In the genomic region with DNA sequence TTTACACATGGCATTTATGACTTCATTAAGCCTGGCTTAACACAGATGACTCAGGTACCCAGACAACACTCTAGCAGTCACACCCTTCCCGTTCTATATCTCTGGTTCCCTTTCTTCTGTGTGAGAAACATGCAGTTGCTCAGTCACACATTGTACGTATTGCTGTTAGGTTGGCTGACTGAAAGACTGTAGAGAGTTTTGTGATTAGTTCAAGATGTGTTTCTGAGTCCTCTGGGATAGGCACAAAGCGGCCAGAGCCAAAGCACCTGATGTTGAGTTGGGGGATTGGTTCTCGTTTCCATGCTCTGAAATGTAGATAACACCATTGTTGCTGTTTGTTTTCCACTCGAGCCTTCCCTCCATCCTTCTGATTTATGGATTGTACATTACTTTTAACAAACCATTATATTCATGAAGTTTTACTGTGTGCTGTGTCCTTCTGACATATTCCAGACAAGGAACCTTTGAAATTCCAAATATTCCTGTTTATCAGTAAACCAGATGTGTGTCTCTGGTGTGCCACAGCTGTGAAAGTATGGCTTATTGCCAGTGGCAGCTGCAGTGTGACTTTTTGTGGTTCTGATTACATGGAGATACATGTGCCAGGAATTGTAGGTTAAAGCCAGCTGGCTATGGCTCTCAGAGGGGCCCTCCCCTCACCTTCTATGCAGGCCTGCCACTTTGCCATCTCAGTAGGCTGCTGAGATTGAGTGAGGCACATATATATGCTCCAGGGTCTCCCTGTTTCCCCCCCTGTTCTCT, we compare ENCODE assay signal across 27 mouse cellular contexts. TPM values are rescaled to one million over a fixed set of nuclear protein-coding genes. Genes with fewer than 3 reads are reported as not detected.
DNase-seq lines count a peak whose midpoint lies in the region; ATAC-seq and TF ChIP-seq lines count a peak whose summit lies in the region.
"Had no signal": no experiment of that assay in that cellular context is flagged by ENCODE, and none has a peak within 500 bp of the region (broad histone marks: within the 10 kb centered on the region; RNA-seq: fewer than 3 reads in every experiment).

No protein-coding gene starts in this region.

- ATAC-seq in limb, embryonic 13.5 days (ENCODE audit: low FRiP score, low read depth), result peak; percentile 64
- ATAC-seq: activated CD4-positive, CD25-positive, alpha-beta regulatory T cell, adult 4 months; forebrain, embryonic 15.5 days; Patski had no signal

- no peak overlapping the region for H3K9ac ChIP-seq in limb, embryonic 13.5 days
- H3K9ac ChIP-seq: embryonic facial prominence, embryonic 15.5 days; forebrain, embryonic 15.5 days; heart, embryonic 15.5 days; hindbrain, embryonic 15.5 days had no signal

- no peak overlapping the region; the same call in 1 of the 2 replicates for H3K27ac ChIP-seq in limb, embryonic 13.5 days
- no peak overlapping the region for H3K27ac ChIP-seq in thymus, adult 2 months (ENCODE audit: control insufficient read depth, insufficient read depth, low read length)
- H3K27ac ChIP-seq: embryonic facial prominence, embryonic 15.5 days; forebrain, embryonic 10.5 days; forebrain, embryonic 15.5 days; heart, adult 2 months; heart, embryonic 15.5 days; hindbrain, embryonic 10.5 days; hindbrain, embryonic 15.5 days had no signal

- DNase-seq in heart, adult 11 months, result peak; percentile 84
- DNase-seq in heart, postnatal 25 days (ENCODE audit: low spot score), result no peak
- DNase-seq in 3T3-L1 (ENCODE audit: low read depth, low spot score), result peak; percentile 37
- DNase-seq in MN1 (ENCODE audit: low spot score), result peak; percentile 14
- no peak for DNase-seq in thymus, adult 2 months
- no peak for DNase-seq in spleen, postnatal 4 days (ENCODE audit: low spot score in 2 of 2)
- DNase-seq: adrenal gland, adult 2 months; adrenal gland, postnatal 25 days; cerebellum, adult 18-20 months; cerebellum, adult 9-11 months; cerebellum, postnatal 36 days; gastrocnemius, postnatal 10 days; heart, adult 2 months; heart, postnatal 14 days had no signal

- intact Hi-C loops in heart, postnatal 25 days (cut with DNase I), result no loop called here

- H3K27me3 ChIP-seq in limb, embryonic 13.5 days, result no peaks in the 10 kb centered on the region
- H3K27me3 ChIP-seq in thymus, adult 2 months (ENCODE audit: control insufficient read depth, insufficient read depth, low read length), result no peaks in the 10 kb centered on the region
- H3K27me3 ChIP-seq: embryonic facial prominence, embryonic 15.5 days; forebrain, embryonic 15.5 days; heart, embryonic 15.5 days; hindbrain, embryonic 15.5 days; Patski had no signal

- no peak overlapping the region for H3K4me3 ChIP-seq in limb, embryonic 13.5 days
- H3K4me3 ChIP-seq in thymus, adult 2 months (ENCODE audit: control insufficient read depth, insufficient read depth, low read length), result no peak overlapping the region
- H3K4me3 ChIP-seq: embryonic facial prominence, embryonic 15.5 days; erythroblast, embryonic 14.5 days; forebrain, embryonic 10.5 days; forebrain, embryonic 15.5 days; heart, adult 2 months; heart, embryonic 15.5 days; hindbrain, embryonic 10.5 days; hindbrain, embryonic 15.5 days had no signal

- no peak for TF ChIP-seq POLR2A in thymus, adult 2 months (IDR thresholded peaks at IDR 0.05; ENCODE audit: control insufficient read depth, extremely low read depth, insufficient read depth, low read length, poor library complexity)

- no peak overlapping the region for H3K4me2 ChIP-seq in limb, embryonic 13.5 days (replicated peaks)
- H3K4me2 ChIP-seq: embryonic facial prominence, embryonic 15.5 days; forebrain, embryonic 15.5 days; heart, embryonic 11.5 days; heart, embryonic 15.5 days; hindbrain, embryonic 15.5 days had no signal

- no peak for TF ChIP-seq CTCF in thymus, adult 2 months (IDR thresholded peaks at IDR 0.05; ENCODE audit: borderline replicate concordance, control insufficient read depth, extremely low read depth, insufficient read depth, low read length, poor library complexity)

- 29% methylated on average over 5 of the region's 5 CpGs for WGBS in limb, embryonic 13.5 days
- 93% methylated on average over 5 of the region's 5 CpGs for WGBS in thymus, adult 2 months

- H3K9me3 ChIP-seq in limb, embryonic 13.5 days, result no peaks in the 10 kb centered on the region
- H3K9me3 ChIP-seq: embryonic facial prominence, embryonic 15.5 days; forebrain, embryonic 10.5 days; forebrain, embryonic 15.5 days; heart, embryonic 15.5 days; hindbrain, embryonic 10.5 days; hindbrain, embryonic 15.5 days had no signal

- H3K36me3 ChIP-seq in limb, embryonic 13.5 days, result peaks cover 44% of the 10 kb centered on the region
- H3K36me3 ChIP-seq in thymus, adult 2 months (ENCODE audit: control insufficient read depth, insufficient read depth, low read length), result peaks cover 8% of the 10 kb centered on the region

- H3K4me1 ChIP-seq in limb, embryonic 13.5 days, result peaks cover 12% of the 10 kb centered on the region; the same call in 1 of the 2 replicates
- no peaks in the 10 kb centered on the region for H3K4me1 ChIP-seq in thymus, adult 2 months (replicated peaks; ENCODE audit: control insufficient read depth, insufficient read depth, low read length)
- H3K4me1 ChIP-seq: embryonic facial prominence, embryonic 15.5 days; forebrain, embryonic 10.5 days; forebrain, embryonic 15.5 days; hindbrain, embryonic 10.5 days; hindbrain, embryonic 15.5 days had no signal

RNA-seq across cellular contexts. Expression of a gene that starts 21.2 kb away (rescaled TPM):
- not detected for total RNA-seq in heart, postnatal 25 days (2021)
- 0.08 and 0.18 TPM in 2 replicates for polyA plus RNA-seq in limb, embryonic 13.5 days (2015; fragmentation: Nextera tagmentation; extraction: Ambion mirVana)
- polyA plus RNA-seq in thymus, adult 2 months (2012; rRNA removed), result 0.08 TPM in 1 of 2 replicates, not detected in the other
- total RNA-seq: adrenal gland, adult 2 months; adrenal gland, postnatal 25 days; gastrocnemius, postnatal 10 days; gastrocnemius, postnatal 4 days; heart, adult 2 months; heart, postnatal 14 days had no signal
- polyA plus RNA-seq: activated CD4-positive, CD25-positive, alpha-beta regulatory T cell, adult 4 months; adrenal gland, adult 2 months; erythroblast, embryonic 14.5 days; forebrain, embryonic 10.5 days; forebrain, embryonic 15.5 days; frontal cortex, adult 2 months; heart, adult 2 months; heart, embryonic 11.5 days; heart, embryonic 15.5 days; Patski had no signal

RNA-seq across cellular contexts. Expression of a gene that starts 22.6 kb away (rescaled TPM):
- total RNA-seq in heart, postnatal 25 days (2021), result 10 to 100 TPM; 11.9 to 12.7 TPM
- polyA plus RNA-seq in limb, embryonic 13.5 days (2015; fragmentation: Nextera tagmentation; extraction: Ambion mirVana), result 27.0 and 30.4 TPM in 2 replicates
- 7.5 and 7.8 TPM in 2 replicates for polyA plus RNA-seq in thymus, adult 2 months (2012; rRNA removed)

Comparison
In these comparisons a context has a peak if more than half of its experiments do, and no peak if none do; other contexts are left out.
1. DNase-seq: peak in heart, adult 11 months (single experiment), 3T3-L1 (single experiment) and MN1 (single experiment); none in heart, postnatal 25 days (single experiment), thymus, adult 2 months (single experiment) and spleen, postnatal 4 days (0 of 2).